Mouse (Mus musculus) liver, adult 2 months (tissue): ENCODE data around the gene Ripor3. TPM values are rescaled to one million over a fixed set of nuclear protein-coding genes. Genes with fewer than 3 reads are reported as not detected.
A peak's percentile ranks its signal among the peaks of the same experiment; 100 is the strongest.

ENCODE experiments used
- DNase-seq: peaks from one replicate; pipeline ENCODE4 v3.0.0-alpha.2; 2011; ENCODE audit warnings: low read depth, low spot score; ENCODE audit errors: extremely low read depth
- H3K27ac ChIP-seq: fragments of 200-500 bp; replicated peaks from 2 replicates; pipeline ENCODE4 v1.5.1; 2012; ENCODE audit warnings: low read depth, mild to moderate bottlenecking, control low read depth, inconsistent platforms, low read length; ENCODE audit not compliant: insufficient read depth
- H3K27me3 ChIP-seq: fragments of 200-500 bp; 2 replicates; pipeline ENCODE4 v1.6.1; 2012; ENCODE audit warnings: mild to moderate bottlenecking, moderate library complexity, low read length, inconsistent platforms; ENCODE audit not compliant: control insufficient read depth, insufficient read depth
- H3K36me3 ChIP-seq: fragments of 200-500 bp; 2 replicates; pipeline ENCODE4 v1.6.1; 2012; ENCODE audit warnings: low read length, inconsistent platforms; ENCODE audit not compliant: control insufficient read depth, insufficient read depth
- H3K4me1 ChIP-seq: fragments of 200-500 bp; 2 replicates; pipeline ENCODE4 v1.6.1; 2011; ENCODE audit warnings: low read length; ENCODE audit not compliant: control insufficient read depth, insufficient read depth
- H3K4me3 ChIP-seq: fragments of 200-500 bp; 2 replicates; pipeline ENCODE4 v1.5.1; 2011; ENCODE audit warnings: low read depth, mild to moderate bottlenecking, control low read depth, low read length, moderate library complexity; ENCODE audit not compliant: insufficient read depth
- H3K79me2 ChIP-seq: fragments of 200-500 bp; 2 replicates; pipeline ENCODE4 v1.6.1; 2012; ENCODE audit warnings: inconsistent platforms, mild to moderate bottlenecking, low read length, moderate library complexity; ENCODE audit not compliant: control insufficient read depth, insufficient read depth
- H3K9ac ChIP-seq: fragments of 200-500 bp; 2 replicates; pipeline ENCODE4 v1.6.1; 2012; ENCODE audit warnings: low read depth, mild to moderate bottlenecking, control low read depth, inconsistent platforms, low read length
- CTCF ChIP-seq: fragments of 200-500 bp; IDR thresholded peaks from 2 replicates; pipeline ENCODE4 v1.5.1; 2011; ENCODE audit warnings: low read depth, low read length, control low read depth
- POLR2A ChIP-seq: fragments of 200-500 bp; IDR thresholded peaks from 2 replicates; pipeline ENCODE4 v1.6.1; 2011; ENCODE audit warnings: low read length, control low read depth; ENCODE audit not compliant: insufficient read depth; ENCODE audit errors: extremely low read depth
- WGBS: fragments of 180-500 bp; shearing (Covaris S2); methylation state at CpG from one replicate; pipeline ENCODE4 v1.1.7; 2018; 5-methylcytosine and 5-hydroxymethylcytosine counted together
- polyA plus RNA-seq: library from polyadenylated mRNA; depleted of rRNA; stranded (reverse); fragments of >200 nt; gene quantifications from 2 replicates; pipeline ENCODE4 v1.2.3, GENCODE M21; 2012
- total RNA-seq: library from RNA; depleted of rRNA; stranded (reverse); fragments of >200 nt; gene quantifications from 2 replicates; pipeline ENCODE4 v1.2.3, GENCODE M21; 2014

The Ripor3 gene
- total and polyA plus RNA-seq, 2 experiments: 0.92 to 1.9 TPM

- Histone ChIP-seq H3K27ac (peak overlapping the region; percentile 61), H3K36me3 (no peaks in the 10 kb centered on the region), H3K27me3 (no peaks in the 10 kb centered on the region), H3K4me3 (no peak overlapping the region), H3K4me1 (peaks cover 28% of the 10 kb centered on the region), H3K9ac (no peak overlapping the region), H3K79me2 (peaks cover 21% of the 10 kb centered on the region)
- 15% methylated on average over 5 of the region's 5 CpGs for WGBS
- DNase-seq: no peak
- TF ChIP-seq CTCF: no peak
- TF ChIP-seq POLR2A: no peak
Measured at GRCm38 (mm10) chr2:167958082-167958788, 52.2 kb downstream of the Ripor3 start.

DNA sequence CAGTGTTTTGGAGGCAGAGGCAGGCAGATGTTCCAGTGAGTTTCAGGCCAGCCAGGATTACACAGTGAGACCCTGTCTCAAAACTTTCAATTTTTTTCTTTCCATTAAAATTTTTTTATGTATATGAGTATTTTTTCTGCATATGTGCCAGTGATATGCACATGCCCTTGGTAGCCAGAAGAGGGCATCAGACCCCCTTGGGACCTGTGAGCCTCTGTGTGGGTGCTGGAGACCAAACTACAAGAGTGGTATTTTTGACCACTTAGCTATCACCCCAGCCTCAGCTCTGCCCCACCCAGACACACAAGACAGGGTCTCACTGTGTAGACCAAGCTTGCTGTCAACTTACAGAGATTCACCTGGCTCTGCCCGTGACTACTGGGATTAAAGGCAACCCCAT lies 52.9 kb downstream of the Ripor3 start:
- H3K4me3 ChIP-seq: no peak overlapping the region
- 97% methylated on average over 1 of the region's 1 CpGs for WGBS
- DNase-seq: no peak
- H3K9ac ChIP-seq: no peak overlapping the region
- peaks cover 29% of the 10 kb centered on the region for H3K4me1 ChIP-seq
- H3K27me3 ChIP-seq: no peaks in the 10 kb centered on the region
- H3K27ac ChIP-seq: no peak overlapping the region
- TF ChIP-seq POLR2A: no peak
- peak; percentile 68 for TF ChIP-seq CTCF
- H3K36me3 ChIP-seq: no peaks in the 10 kb centered on the region
- H3K79me2 ChIP-seq: peaks cover 28% of the 10 kb centered on the region

DNA sequence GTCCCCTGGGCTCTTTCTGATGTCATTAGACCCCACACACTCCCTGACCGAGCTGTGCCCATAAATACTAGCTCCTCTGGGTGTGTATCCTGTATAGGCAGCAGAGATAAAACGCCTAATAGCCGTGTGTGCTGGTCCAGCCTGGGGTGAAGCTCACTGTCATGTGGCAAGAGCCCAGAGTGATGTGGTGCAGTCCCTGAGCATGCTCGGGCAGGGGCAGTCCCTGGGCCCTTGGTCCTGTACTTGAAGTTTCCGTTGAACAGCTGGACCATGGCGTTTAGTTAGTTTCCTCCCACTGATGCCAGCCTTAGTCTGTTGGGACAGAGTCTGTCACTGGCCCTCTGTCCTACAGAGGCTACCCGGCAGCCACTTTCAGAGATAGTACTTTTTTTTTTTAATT lies 55.5 kb downstream of the Ripor3 start:
- 84% methylated on average over 7 of the region's 7 CpGs for WGBS
- H3K27me3 ChIP-seq: no peaks in the 10 kb centered on the region
- no peaks in the 10 kb centered on the region for H3K36me3 ChIP-seq
- H3K79me2 ChIP-seq: peaks cover 22% of the 10 kb centered on the region
- peaks cover 38% of the 10 kb centered on the region for H3K4me1 ChIP-seq
- H3K4me3 ChIP-seq: no peak overlapping the region
- TF ChIP-seq POLR2A (no peak), CTCF (no peak)
- DNase-seq: no peak
- H3K27ac ChIP-seq: no peak overlapping the region
- no peak overlapping the region for H3K9ac ChIP-seq

GRCm38 (mm10) chr2:167953819-167954218 lies 56.6 kb downstream of the Ripor3 start:
- TF ChIP-seq CTCF: no peak
- no peak for TF ChIP-seq POLR2A
- H3K36me3 ChIP-seq: no peaks in the 10 kb centered on the region
- no peaks in the 10 kb centered on the region for H3K27me3 ChIP-seq
- H3K4me1 ChIP-seq: peaks cover 38% of the 10 kb centered on the region
- no peak overlapping the region for H3K4me3 ChIP-seq
- no peak overlapping the region for H3K9ac ChIP-seq
- H3K27ac ChIP-seq: no peak overlapping the region
- WGBS: 93% methylated on average over 10 of the region's 10 CpGs
- no peak for DNase-seq
- peaks cover 22% of the 10 kb centered on the region for H3K79me2 ChIP-seq

GRCm38 (mm10) chr2:167951301-167952211 lies 58.9 kb downstream of the Ripor3 start:
- Histone ChIP-seq H3K79me2 (peaks cover 29% of the 10 kb centered on the region), H3K36me3 (no peaks in the 10 kb centered on the region), H3K9ac (no peak overlapping the region), H3K4me1 (peaks cover 30% of the 10 kb centered on the region), H3K27me3 (no peaks in the 10 kb centered on the region), H3K27ac (no peak overlapping the region), H3K4me3 (no peak overlapping the region)
- DNase-seq: peak; percentile 87
- 38% methylated on average over 13 of the region's 13 CpGs for WGBS
- TF ChIP-seq CTCF (no peak), POLR2A (no peak)
